Mouse (Mus musculus): ENCODE measurements at regions not wholly inside any gene's neighbourhood (a gene's known extent, or its start where the extent isn't known, plus 50 kb on each side); places are given as distances from the start of the nearest gene placed in this dataset.
A peak's percentile ranks its signal among the peaks of the same experiment; 100 is the strongest.

GRCm38 (mm10) chr3:147999330-147999953 lies 990.9 kb downstream of the Adgrl2 start:
- Histone ChIP-seq H3K79me3 (ENCODE audit: low read depth) (no peaks in the 10 kb centered on the region), H3K4me3 (ENCODE audit: insufficient read depth, poor library complexity, severe bottlenecking) (no peak overlapping the region), H3K36me3 (ENCODE audit: control insufficient read depth, insufficient read depth) (no peaks in the 10 kb centered on the region), H3ac (ENCODE audit: control insufficient read depth, insufficient read length, low read depth) (no peak overlapping the region), H3K79me2 (ENCODE audit: control insufficient read depth, insufficient read depth) (no peaks in the 10 kb centered on the region), H3K27me3 (ENCODE audit: control insufficient read depth, insufficient read depth, insufficient read length) (no peaks in the 10 kb centered on the region)
- TF ChIP-seq MYOG (IDR thresholded peaks at IDR 0.05; ENCODE audit: control insufficient read depth, extremely low read depth, insufficient read length) (no peak), MYOD1 (IDR thresholded peaks at IDR 0.05; ENCODE audit: control insufficient read depth, insufficient read length, low read depth) (peak; percentile 96), USF1 (IDR thresholded peaks at IDR 0.05; ENCODE audit: low read depth) (no peak), FOSL1 (IDR thresholded peaks at IDR 0.05; ENCODE audit: insufficient read depth, low read length, poor library complexity, severe bottlenecking) (no peak), CTCF (IDR thresholded peaks at IDR 0.05; ENCODE audit: control insufficient read depth, insufficient read depth, insufficient read length) (no peak), CEBPB (IDR thresholded peaks at IDR 0.05; ENCODE audit: low read depth) (no peak), MAX (IDR thresholded peaks at IDR 0.05) (no peak)

- H3K4me3 ChIP-seq (ENCODE audit: insufficient read depth, poor library complexity, severe bottlenecking) = no peak overlapping the region
- H3K27me3 ChIP-seq (ENCODE audit: control insufficient read depth, insufficient read depth, insufficient read length) = no peaks in the 10 kb centered on the region
- no peaks in the 10 kb centered on the region for H3K79me3 ChIP-seq (ENCODE audit: low read depth)
- no peaks in the 10 kb centered on the region for H3K79me2 ChIP-seq (ENCODE audit: control insufficient read depth, insufficient read depth)
- H3K36me3 ChIP-seq (ENCODE audit: control insufficient read depth, insufficient read depth) = no peaks in the 10 kb centered on the region
- TF ChIP-seq FOSL1 (IDR thresholded peaks at IDR 0.05; ENCODE audit: insufficient read depth, low read length, poor library complexity, severe bottlenecking) = no peak
- no peak for TF ChIP-seq USF1 (IDR thresholded peaks at IDR 0.05; ENCODE audit: low read depth)
- no peak for TF ChIP-seq MYOD1 (IDR thresholded peaks at IDR 0.05; ENCODE audit: control insufficient read depth, insufficient read length, low read depth)
- TF ChIP-seq MYOG (IDR thresholded peaks at IDR 0.05; ENCODE audit: control insufficient read depth, extremely low read depth, insufficient read length) = no peak
- no peak for TF ChIP-seq CEBPB (IDR thresholded peaks at IDR 0.05; ENCODE audit: low read depth)
- no peak for TF ChIP-seq MAX (IDR thresholded peaks at IDR 0.05)
- TF ChIP-seq CTCF (IDR thresholded peaks at IDR 0.05; ENCODE audit: control insufficient read depth, insufficient read depth, insufficient read length) = no peak
- no peak overlapping the region for H3ac ChIP-seq (ENCODE audit: control insufficient read depth, insufficient read length, low read depth)
These were observed 998.6 kb downstream of the Adgrl2 start for GRCm38 (mm10) chr3:147991738-147992137.

GRCm38 (mm10) chr3:147990831-147991230 lies 999.5 kb downstream of the Adgrl2 start:
- H3K79me2 ChIP-seq (ENCODE audit: control insufficient read depth, insufficient read depth) = no peaks in the 10 kb centered on the region
- no peaks in the 10 kb centered on the region for H3K27me3 ChIP-seq (ENCODE audit: control insufficient read depth, insufficient read depth, insufficient read length)
- no peaks in the 10 kb centered on the region for H3K79me3 ChIP-seq (ENCODE audit: low read depth)
- H3K36me3 ChIP-seq (ENCODE audit: control insufficient read depth, insufficient read depth) = no peaks in the 10 kb centered on the region
- no peak overlapping the region for H3K4me3 ChIP-seq (ENCODE audit: insufficient read depth, poor library complexity, severe bottlenecking)
- no peak for TF ChIP-seq MYOG (IDR thresholded peaks at IDR 0.05; ENCODE audit: control insufficient read depth, extremely low read depth, insufficient read length)
- no peak for TF ChIP-seq MAX (IDR thresholded peaks at IDR 0.05)
- TF ChIP-seq CEBPB (IDR thresholded peaks at IDR 0.05; ENCODE audit: low read depth) = no peak
- TF ChIP-seq MYOD1 (IDR thresholded peaks at IDR 0.05; ENCODE audit: control insufficient read depth, insufficient read length, low read depth) = no peak
- no peak for TF ChIP-seq CTCF (IDR thresholded peaks at IDR 0.05; ENCODE audit: control insufficient read depth, insufficient read depth, insufficient read length)
- TF ChIP-seq USF1 (IDR thresholded peaks at IDR 0.05; ENCODE audit: low read depth) = no peak
- no peak for TF ChIP-seq FOSL1 (IDR thresholded peaks at IDR 0.05; ENCODE audit: insufficient read depth, low read length, poor library complexity, severe bottlenecking)
- no peak overlapping the region for H3ac ChIP-seq (ENCODE audit: control insufficient read depth, insufficient read length, low read depth)

GRCm38 (mm10) chr3:147982831-147983230 lies 1007.5 kb downstream of the Adgrl2 start:
- H3ac ChIP-seq (ENCODE audit: control insufficient read depth, insufficient read length, low read depth) = no peak overlapping the region
- no peak overlapping the region for H3K4me3 ChIP-seq (ENCODE audit: insufficient read depth, poor library complexity, severe bottlenecking)
- H3K79me3 ChIP-seq (ENCODE audit: low read depth) = no peaks in the 10 kb centered on the region
- no peak for TF ChIP-seq CTCF (IDR thresholded peaks at IDR 0.05; ENCODE audit: control insufficient read depth, insufficient read depth, insufficient read length)
- no peak for TF ChIP-seq MYOG (IDR thresholded peaks at IDR 0.05; ENCODE audit: control insufficient read depth, extremely low read depth, insufficient read length)
- TF ChIP-seq CEBPB (IDR thresholded peaks at IDR 0.05; ENCODE audit: low read depth) = no peak
- TF ChIP-seq USF1 (IDR thresholded peaks at IDR 0.05; ENCODE audit: low read depth) = no peak
- no peak for TF ChIP-seq MAX (IDR thresholded peaks at IDR 0.05)
- no peak for TF ChIP-seq MYOD1 (IDR thresholded peaks at IDR 0.05; ENCODE audit: control insufficient read depth, insufficient read length, low read depth)
- TF ChIP-seq FOSL1 (IDR thresholded peaks at IDR 0.05; ENCODE audit: insufficient read depth, low read length, poor library complexity, severe bottlenecking) = no peak
- H3K79me2 ChIP-seq (ENCODE audit: control insufficient read depth, insufficient read depth) = no peaks in the 10 kb centered on the region
- no peaks in the 10 kb centered on the region for H3K36me3 ChIP-seq (ENCODE audit: control insufficient read depth, insufficient read depth)
- no peaks in the 10 kb centered on the region for H3K27me3 ChIP-seq (ENCODE audit: control insufficient read depth, insufficient read depth, insufficient read length)

- Histone ChIP-seq H3K79me3 (ENCODE audit: low read depth) (no peaks in the 10 kb centered on the region), H3ac (ENCODE audit: control insufficient read depth, insufficient read length, low read depth) (no peak overlapping the region), H3K36me3 (ENCODE audit: control insufficient read depth, insufficient read depth) (no peaks in the 10 kb centered on the region), H3K27me3 (ENCODE audit: control insufficient read depth, insufficient read depth, insufficient read length) (no peaks in the 10 kb centered on the region), H3K4me3 (ENCODE audit: insufficient read depth, poor library complexity, severe bottlenecking) (no peak overlapping the region), H3K79me2 (ENCODE audit: control insufficient read depth, insufficient read depth) (no peaks in the 10 kb centered on the region)
- TF ChIP-seq CEBPB (IDR thresholded peaks at IDR 0.05; ENCODE audit: low read depth) = no peak
- TF ChIP-seq FOSL1 (IDR thresholded peaks at IDR 0.05; ENCODE audit: insufficient read depth, low read length, poor library complexity, severe bottlenecking) = no peak
- no peak for TF ChIP-seq MAX (IDR thresholded peaks at IDR 0.05)
- TF ChIP-seq USF1 (IDR thresholded peaks at IDR 0.05; ENCODE audit: low read depth) = no peak
- TF ChIP-seq MYOG (IDR thresholded peaks at IDR 0.05; ENCODE audit: control insufficient read depth, extremely low read depth, insufficient read length) = no peak
- TF ChIP-seq MYOD1 (IDR thresholded peaks at IDR 0.05; ENCODE audit: control insufficient read depth, insufficient read length, low read depth) = peak; percentile 12
These were observed 1008.7 kb downstream of the Adgrl2 start for GRCm38 (mm10) chr3:147981621-147982020.
